Mouse (Mus musculus): ENCODE results near the gene Ssbp4.

Ssbp4 gene

GRCm38 (mm10) chr8:70631436-70631835 is 22.8 kb upstream of the Ssbp4 start:
- DNase-seq (ENCODE audit: low spot score) = peak; percentile 71

DNA sequence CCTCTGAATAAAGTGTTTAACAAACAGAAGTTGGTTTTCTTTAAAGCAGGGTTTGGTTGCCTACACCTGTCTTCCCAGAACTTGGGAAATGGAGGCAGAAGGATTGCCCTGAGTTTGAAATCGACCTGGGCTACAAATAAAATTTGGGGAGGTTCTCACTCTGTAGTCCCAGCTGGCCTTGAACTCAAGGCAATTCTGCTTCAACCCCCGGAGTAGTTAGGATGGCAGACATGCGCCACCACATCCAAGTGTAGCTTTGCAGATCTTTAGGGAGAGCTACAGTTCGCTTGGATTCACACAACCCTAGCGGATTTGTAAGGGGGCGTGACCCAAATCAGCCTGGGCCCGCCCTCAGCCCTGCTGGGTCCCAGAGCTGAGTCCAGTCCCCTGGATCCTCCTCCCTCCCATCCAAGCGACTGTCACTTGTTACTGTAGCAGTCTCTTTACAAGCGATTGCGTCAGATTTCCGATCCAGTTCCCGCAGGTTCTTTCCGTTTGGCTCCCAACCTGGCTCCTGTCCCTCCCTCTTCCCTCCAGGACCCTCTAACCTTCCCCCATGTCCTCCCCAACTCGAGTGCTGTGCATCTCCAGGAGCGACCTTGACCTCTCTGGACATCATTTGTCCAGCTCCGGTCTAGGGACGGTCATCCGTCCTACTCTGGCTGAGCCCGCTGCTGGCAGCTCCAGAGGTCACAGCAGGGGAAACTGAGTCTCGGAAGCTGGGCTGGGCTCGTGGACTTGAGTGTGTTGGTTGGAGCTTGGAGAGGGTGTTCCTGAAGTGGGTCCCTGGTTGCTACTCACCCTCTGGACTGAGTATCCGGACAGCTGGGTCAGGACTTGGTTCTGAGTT is 22.1 kb upstream of the Ssbp4 start:
- DNase-seq (ENCODE audit: low spot score) = peak; percentile 83

- DNase-seq (ENCODE audit: low spot score) = peak; percentile 90
Observed at GRCm38 (mm10) chr8:70629574-70630531, 21.2 kb upstream of the Ssbp4 start.

DNA sequence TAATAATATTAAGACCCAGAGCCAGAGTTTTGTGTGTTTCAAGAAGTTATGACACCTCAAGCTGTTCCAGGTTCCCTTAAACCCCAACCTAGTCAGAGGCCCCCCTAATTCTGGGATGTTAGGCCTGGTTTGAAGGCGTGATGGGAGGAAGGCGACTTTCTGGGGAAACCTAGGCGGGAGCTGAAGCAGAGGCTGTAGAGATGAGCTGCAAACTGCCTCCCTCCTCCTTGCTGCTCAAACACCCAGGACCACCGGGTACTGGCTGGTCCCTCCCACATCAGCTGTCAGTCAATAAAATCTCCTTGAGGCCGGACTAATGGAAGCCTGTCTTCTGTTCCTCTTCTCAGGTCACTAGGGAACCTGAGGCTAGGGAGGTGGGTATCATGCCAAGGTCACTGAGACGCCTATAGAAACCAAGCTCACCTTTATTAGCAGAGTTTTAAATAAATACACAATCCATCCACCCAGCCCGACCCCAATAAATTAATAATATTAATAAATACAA is 20.4 kb upstream of the Ssbp4 start:
- DNase-seq (ENCODE audit: low spot score) = no peak

- no peak for DNase-seq (ENCODE audit: low spot score)
Observed at GRCm38 (mm10) chr8:70627041-70627440, 18.4 kb upstream of the Ssbp4 start.

GRCm38 (mm10) chr8:70625104-70625503 is 16.4 kb upstream of the Ssbp4 start:
- DNase-seq (ENCODE audit: low spot score) = no peak

- DNase-seq (ENCODE audit: low spot score) = no peak
Observed at GRCm38 (mm10) chr8:70622220-70622619, 13.5 kb upstream of the Ssbp4 start.

- peak; percentile 69 for DNase-seq (ENCODE audit: low spot score)
Observed at GRCm38 (mm10) chr8:70618888-70619334, 10.2 kb upstream of the Ssbp4 start.

DNA sequence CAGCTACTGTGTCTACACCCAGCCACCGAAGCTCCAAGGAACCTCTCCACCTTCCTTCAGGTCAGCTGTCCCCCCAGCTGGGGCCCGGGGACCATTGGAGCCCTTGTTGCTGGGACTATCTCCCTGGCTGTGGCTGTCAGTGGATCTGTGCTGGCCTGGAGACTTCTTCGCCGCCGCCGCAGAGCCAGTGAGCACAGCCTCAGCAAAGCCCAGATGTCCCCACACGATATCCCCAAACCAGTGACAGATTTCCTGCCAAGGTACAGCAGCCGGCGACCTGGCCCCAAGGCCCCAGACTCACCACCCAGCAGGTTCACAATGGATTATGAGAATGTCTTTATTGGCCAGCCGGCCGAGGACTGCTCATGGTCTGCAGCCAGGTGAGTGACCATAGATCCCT is 9.3 kb upstream of the Ssbp4 start:
- DNase-seq (ENCODE audit: low spot score) = no peak

DNA sequence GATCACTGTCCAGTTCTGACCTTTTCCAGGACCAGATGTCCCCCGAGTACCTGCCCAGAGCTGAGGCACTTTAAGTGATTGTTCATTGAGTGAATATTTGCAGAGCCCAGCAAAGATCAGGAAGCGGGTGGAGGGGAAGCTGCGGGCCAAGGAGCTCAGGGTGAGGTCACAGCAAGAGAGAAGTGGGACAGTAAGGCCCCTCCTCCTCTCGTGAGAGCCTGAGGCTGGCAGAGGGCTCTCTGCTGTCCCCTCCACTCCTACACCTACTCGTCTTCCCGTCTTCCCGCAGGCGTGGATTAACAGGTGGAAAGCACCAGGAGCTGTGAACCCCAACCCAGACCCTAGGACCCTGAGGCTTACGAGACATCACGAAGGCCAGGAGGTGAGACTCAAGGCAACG is 8.0 kb upstream of the Ssbp4 start:
- no peak for DNase-seq (ENCODE audit: low spot score)

- DNase-seq (ENCODE audit: low spot score) = no peak
Observed at GRCm38 (mm10) chr8:70615894-70616293, 7.2 kb upstream of the Ssbp4 start, which contains the start of gene Lrrc25. Gene Lrrc25 (plus strand): TSS chr8:70616155.

GRCm38 (mm10) chr8:70615281-70615680 is 6.6 kb upstream of the Ssbp4 start:
- no peak for DNase-seq (ENCODE audit: low spot score)

GRCm38 (mm10) chr8:70614469-70614868 is 5.8 kb upstream of the Ssbp4 start:
- no peak for DNase-seq (ENCODE audit: low spot score)

- no peak for DNase-seq (ENCODE audit: low spot score)
Observed at GRCm38 (mm10) chr8:70613763-70614162, 5.1 kb upstream of the Ssbp4 start.

DNA sequence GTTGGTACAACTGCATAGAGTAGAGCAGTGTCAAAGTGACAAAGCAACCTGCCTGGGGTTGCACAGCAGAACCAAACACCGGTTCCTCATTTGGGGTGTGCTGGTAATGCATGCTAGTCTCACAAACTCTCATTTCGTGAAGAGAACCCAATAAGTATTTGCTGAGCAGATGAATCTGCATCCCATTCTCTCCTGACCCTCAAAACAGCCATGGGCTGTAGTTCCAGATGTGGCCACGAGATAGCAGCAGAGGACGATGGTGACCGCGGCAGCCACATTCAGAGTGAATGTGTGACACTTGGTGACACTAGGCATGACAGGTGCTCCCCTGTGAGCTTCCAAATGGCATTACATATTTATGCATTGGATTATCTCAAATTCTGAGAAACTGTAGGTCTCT is 3.2 kb upstream of the Ssbp4 start:
- DNase-seq (ENCODE audit: low spot score) = peak; percentile 79

DNA sequence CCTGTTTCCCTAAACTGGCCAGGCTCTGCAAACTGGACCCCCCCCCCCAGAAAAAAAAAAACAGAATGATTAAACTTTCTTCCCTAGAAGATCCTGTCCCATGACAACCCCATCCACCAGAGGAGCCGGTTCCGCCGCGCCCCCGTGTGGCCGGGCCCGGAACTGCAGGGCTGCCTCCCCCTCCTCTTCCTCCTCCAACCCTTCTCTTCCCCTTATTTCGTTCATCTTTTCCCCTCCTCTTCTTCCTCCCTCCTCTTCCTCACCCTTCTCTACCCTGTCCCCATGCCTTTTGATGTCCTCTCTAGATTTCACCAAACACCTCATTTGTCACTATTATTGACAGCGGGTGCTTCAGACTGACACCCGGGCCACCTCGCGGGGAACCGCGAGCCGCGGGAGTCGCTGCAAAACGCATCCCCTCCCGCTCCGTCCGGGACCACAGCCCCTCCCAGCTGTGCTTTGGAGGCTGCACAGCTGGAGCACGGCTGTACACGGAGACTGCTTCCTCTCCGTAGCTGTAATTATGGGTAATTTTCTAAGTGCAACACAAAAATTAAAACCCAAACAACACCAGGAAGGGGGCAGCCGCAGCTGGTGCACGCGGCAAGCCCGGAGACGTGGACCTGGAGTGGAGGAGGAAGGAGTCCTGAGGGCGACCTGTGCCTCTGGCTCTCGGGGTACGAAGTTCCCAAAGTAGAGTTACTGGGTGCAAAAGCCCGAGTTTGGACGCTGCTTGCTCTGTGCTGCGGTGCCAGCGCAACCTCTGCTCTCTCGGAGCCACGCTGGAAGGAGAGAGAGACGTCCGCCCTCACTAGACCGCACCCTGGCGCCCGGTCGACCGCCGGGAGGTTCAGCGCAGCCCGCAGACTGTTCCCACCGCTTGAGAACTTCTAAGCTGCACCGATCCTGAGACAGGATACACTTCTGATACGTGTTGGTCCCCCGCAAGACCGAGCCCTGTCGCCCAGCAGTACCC is 2.4 kb upstream of the Ssbp4 start:
- DNase-seq (ENCODE audit: low spot score) = peak; percentile 84

GRCm38 (mm10) chr8:70609849-70610795 is 1.4 kb upstream of the Ssbp4 start:
- DNase-seq (ENCODE audit: low spot score) = peak; percentile 87

DNA sequence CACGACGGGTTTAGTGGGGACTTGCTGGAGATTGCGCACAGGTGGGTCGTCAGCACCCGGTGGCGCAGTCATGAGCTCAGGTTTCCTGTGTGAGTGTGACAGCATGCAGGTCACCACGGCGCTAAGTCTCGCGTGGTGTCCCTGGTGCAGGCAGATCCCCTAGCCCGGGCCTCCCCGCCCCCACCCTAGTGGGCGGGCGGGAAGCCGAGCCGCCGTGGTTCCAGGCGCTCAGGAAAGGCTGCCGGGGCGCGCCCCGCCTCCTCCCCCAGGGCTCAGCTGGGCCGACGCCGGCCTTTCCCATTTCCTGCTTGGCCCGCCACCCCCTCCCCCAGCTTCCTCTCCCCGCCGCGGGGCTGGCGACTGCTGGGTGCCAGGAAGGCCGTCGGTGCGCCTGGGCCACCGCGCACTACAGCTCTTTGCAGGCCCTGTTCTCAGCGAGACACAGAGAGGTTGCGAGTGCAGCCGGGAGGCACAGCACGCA is 736 bp upstream of the Ssbp4 start:
- DNase-seq (ENCODE audit: low spot score) = peak; percentile 88

GRCm38 (mm10) chr8:70607898-70608748 is 549 bp downstream of the Ssbp4 start:
- peak; percentile 64 for DNase-seq (ENCODE audit: low spot score)
